Mouse (Mus musculus) MEL (cell line): ENCODE data around the gene Btg2. TPM values are rescaled to one million over a fixed set of nuclear protein-coding genes. Genes with fewer than 3 reads are reported as not detected.

Experiments used
- DNase-seq: peaks from one replicate; pipeline ENCODE4 v3.0.0; 2011; ENCODE audit warnings: low read depth, low spot score
- H3K27ac ChIP-seq: 2 replicates; pipeline ENCODE4 v1.5.1; 2012; ENCODE audit warnings: low read depth, mild to moderate bottlenecking, control low read depth, low read length, moderate library complexity; ENCODE audit not compliant: control insufficient read depth
- H3K27me3 ChIP-seq, 2 experiments: fragments of 150-350 bp in 1 of 2; sonication (generic) in 1 of 2; 2 replicates each; pipeline ENCODE4 v1.6.1; 2012; ENCODE audit warnings: low read length in 2 of 2, mild to moderate bottlenecking in 2 of 2, improper control_type of control experiment in 1 of 2, moderate library complexity in 1 of 2; ENCODE audit not compliant: insufficient read depth in 2 of 2, control insufficient read depth in 1 of 2
- H3K36me3 ChIP-seq, 2 experiments: 2 replicates each; pipeline ENCODE4 v1.6.1; 2012 to 2014; ENCODE audit warnings: low read length in 2 of 2, improper control_type of control experiment in 1 of 2, inconsistent platforms in 1 of 2, mild to moderate bottlenecking in 1 of 2; ENCODE audit not compliant: insufficient read depth in 2 of 2, control insufficient read depth in 1 of 2
- H3K4me1 ChIP-seq, 2 experiments: fragments of 150-350 bp in 1 of 2; sonication (generic) in 1 of 2; 2 replicates each; pipeline ENCODE4 v1.6.1; 2012; ENCODE audit warnings: low read length in 2 of 2, improper control_type of control experiment in 1 of 2, mild to moderate bottlenecking in 1 of 2; ENCODE audit not compliant: insufficient read depth in 2 of 2, control insufficient read depth in 1 of 2
- H3K4me3 ChIP-seq, 2 experiments: fragments of 150-350 bp in 1 of 2; sonication (generic) in 1 of 2; 2 replicates each; pipeline ENCODE4 v1.5.1; 2012; ENCODE audit warnings: low read depth in 2 of 2, low read length in 2 of 2, mild to moderate bottlenecking in 2 of 2, moderate library complexity in 2 of 2, control low read depth in 1 of 2, improper control_type of control experiment in 1 of 2; ENCODE audit not compliant: control insufficient read depth in 1 of 2, insufficient read depth in 1 of 2
- H3K79me2 ChIP-seq: 2 replicates; pipeline ENCODE4 v1.6.1; 2012; ENCODE audit warnings: mild to moderate bottlenecking, low read length, moderate library complexity; ENCODE audit not compliant: control insufficient read depth, poor library complexity, insufficient read depth
- H3K9ac ChIP-seq: 2 replicates; pipeline ENCODE4 v1.6.1; 2012; ENCODE audit warnings: low read depth, mild to moderate bottlenecking, control low read depth, low read length, moderate library complexity; ENCODE audit not compliant: control insufficient read depth, poor library complexity, severe bottlenecking
- H3K9me3 ChIP-seq: fragments of 150-350 bp; sonication (generic); replicated peaks from 2 replicates; pipeline ENCODE4 v1.6.1; 2012; ENCODE audit warnings: mild to moderate bottlenecking, low read length, improper control_type of control experiment, moderate library complexity; ENCODE audit not compliant: insufficient read depth
- BHLHE40 ChIP-seq: IDR thresholded peaks from 2 replicates; pipeline ENCODE4 v1.6.1; 2012; ENCODE audit warnings: low read depth, mild to moderate bottlenecking, inconsistent platforms, low read length, improper control_type of control experiment, borderline replicate concordance
- CTCF ChIP-seq, 3 experiments: IDR thresholded peaks in 2 of 3; conservative IDR thresholded peaks in 1 of 3; 2 replicates each; pipeline ENCODE4 v1.5.1; 2011 to 2012; ENCODE audit warnings: low read length in 3 of 3, low read depth in 2 of 3, mild to moderate bottlenecking in 2 of 3, improper control_type of control experiment in 1 of 3, inconsistent platforms in 1 of 3, mixed read lengths in 1 of 3, moderate library complexity in 1 of 3; ENCODE audit not compliant: control insufficient read depth in 1 of 3, insufficient read depth in 1 of 3, poor library complexity in 1 of 3, severe bottlenecking in 1 of 3
- E2F4 ChIP-seq: IDR thresholded peaks from 2 replicates; pipeline ENCODE4 v1.6.1; 2011; ENCODE audit warnings: low read depth, low read length, improper control_type of control experiment, borderline replicate concordance
- ETS1 ChIP-seq: IDR thresholded peaks from 2 replicates; pipeline ENCODE4 v1.6.1; 2012; ENCODE audit warnings: low read depth, mild to moderate bottlenecking, inconsistent platforms, low read length, improper control_type of control experiment, moderate library complexity
- HCFC1 ChIP-seq: IDR thresholded peaks from 2 replicates; pipeline ENCODE4 v1.6.1; 2012; ENCODE audit warnings: low read depth, mild to moderate bottlenecking, inconsistent platforms, low read length, improper control_type of control experiment, moderate library complexity
- MYC ChIP-seq: IDR thresholded peaks from 2 replicates; pipeline ENCODE4 v1.6.1; 2011; ENCODE audit warnings: low read depth, mild to moderate bottlenecking, low read length, improper control_type of control experiment, moderate library complexity
- RAD21 ChIP-seq: IDR thresholded peaks from 2 replicates; pipeline ENCODE4 v1.6.1; 2011; ENCODE audit warnings: mild to moderate bottlenecking, low read depth, low read length, improper control_type of control experiment
- RCOR1 ChIP-seq: IDR thresholded peaks from 2 replicates; pipeline ENCODE4 v1.6.1; 2012; ENCODE audit warnings: low read depth, mild to moderate bottlenecking, inconsistent platforms, low read length, improper control_type of control experiment
- SIN3A ChIP-seq: IDR thresholded peaks from 2 replicates; pipeline ENCODE4 v1.6.1; 2012; ENCODE audit warnings: low read length, improper control_type of control experiment, inconsistent platforms
- SMC3 ChIP-seq: IDR thresholded peaks from 2 replicates; pipeline ENCODE4 v1.6.1; 2011; ENCODE audit warnings: low read depth, low read length, improper control_type of control experiment
- USF1 ChIP-seq: IDR thresholded peaks from 2 replicates; pipeline ENCODE4 v1.6.1; 2014; ENCODE audit warnings: low read depth, mild to moderate bottlenecking, inconsistent platforms, low read length, improper control_type of control experiment, moderate library complexity
- USF2 ChIP-seq, 2 experiments: IDR thresholded peaks; 2 replicates each; pipeline ENCODE4 v1.6.1; 2011 to 2012; ENCODE audit warnings: improper control_type of control experiment in 2 of 2, low read length in 2 of 2, borderline replicate concordance in 1 of 2, inconsistent platforms in 1 of 2, low read depth in 1 of 2, mild to moderate bottlenecking in 1 of 2; ENCODE audit not compliant: insufficient read depth in 1 of 2
- ZC3H11A ChIP-seq: IDR thresholded peaks from 2 replicates; pipeline ENCODE4 v1.6.1; 2012; ENCODE audit warnings: low read depth, mild to moderate bottlenecking, inconsistent platforms, low read length, improper control_type of control experiment
- ZKSCAN1 ChIP-seq: IDR thresholded peaks from 2 replicates; pipeline ENCODE4 v1.6.1; 2012; ENCODE audit warnings: low read depth, mild to moderate bottlenecking, inconsistent platforms, low read length, improper control_type of control experiment, moderate library complexity
- polyA plus RNA-seq, 2 experiments: library from polyadenylated mRNA; stranded (reverse) in 1 of 2; unstranded in 1 of 2; fragments of >175 nt in 1 of 2; fragments of >200 nt in 1 of 2; gene quantifications; 2 replicates each; pipeline versions ENCODE4 v1.2.1 to v1.2.4; 2012; ENCODE audit warnings: low replicate concordance in 2 of 2, low read depth in 1 of 2; ENCODE audit not compliant: insufficient read length in 2 of 2, insufficient read depth in 1 of 2, missing spikeins in 1 of 2
- total RNA-seq: library from RNA; depleted of rRNA; stranded (reverse); fragments of 300-350 nt; gene quantifications from 2 replicates; pipeline ENCODE4 v1.2.3, GENCODE M21; 2012

Btg2 gene
- total and polyA plus RNA-seq, 3 experiments, result 2.1 to 3.6 TPM; not detected in 1

DNA sequence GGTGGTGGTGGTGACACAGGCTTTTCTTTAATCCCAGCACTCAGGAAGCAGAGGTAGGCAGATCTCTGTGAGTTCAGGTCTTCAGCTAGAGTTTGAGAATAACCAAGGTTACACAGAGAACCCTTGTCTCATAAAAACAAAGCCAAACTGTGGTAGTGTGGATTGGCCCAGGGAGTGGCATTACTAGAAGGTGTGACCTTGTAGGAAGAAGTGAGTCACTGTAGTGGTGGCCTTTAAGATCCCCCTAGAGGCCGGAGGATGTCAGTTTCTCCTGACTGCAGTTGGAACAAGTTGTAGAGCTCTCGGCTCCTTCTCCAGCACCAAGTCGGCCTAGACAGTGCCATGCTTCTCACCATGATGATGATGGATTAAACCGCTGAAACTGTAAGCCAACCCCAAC, 32.1 kb upstream of the Btg2 start, which contains the start of gene Chit1:
Gene Chit1, plus strand, starts transcription at position 264 of the 400 bp plus-strand sequence.
- peaks cover 0 to 2% of the 10 kb centered on the region in 2 experiments; a peak in 2 of 4 replicates for H3K36me3 ChIP-seq
- H3K4me1 ChIP-seq, result peaks cover 0 to 5% of the 10 kb centered on the region in 2 experiments; a peak in 1 of 4 replicates
- peaks cover 8 to 15% of the 10 kb centered on the region in 2 experiments for H3K27me3 ChIP-seq
- no peak within 1 kb of the TSS for H3K4me3 ChIP-seq
- H3K27ac ChIP-seq, result no peak within 1 kb of the TSS
- no peaks in the 10 kb centered on the region for H3K9me3 ChIP-seq
- H3K9ac ChIP-seq, result no peak within 1 kb of the TSS
- peak; percentile 67 for DNase-seq
- H3K79me2 ChIP-seq, result no peaks in the 10 kb centered on the region
- TF ChIP-seq HCFC1 (no peak), RAD21 (peak; percentile 14), SIN3A (no peak), CTCF (IDR thresholded peaks at IDR 0.05 in 2 of 3, conservative IDR thresholded peaks at IDR 0.05 in 1 of 3; ENCODE audit: control insufficient read depth in 1 of 3, insufficient read depth in 1 of 3, low read depth in 2 of 3, low read length in 3 of 3, poor library complexity in 1 of 3, severe bottlenecking in 1 of 3) (peak; percentile 28 to 51 (median 29); a peak in 5 of 6 replicates), RCOR1 (no peak), MYC (no peak), E2F4 (no peak), ZKSCAN1 (no peak), USF1 (no peak), SMC3 (peak; percentile 30; the same call in 1 of the 2 replicates), ZC3H11A (no peak), USF2 (IDR thresholded peaks at IDR 0.05; ENCODE audit: borderline replicate concordance in 1 of 2, insufficient read depth in 1 of 2, low read depth in 1 of 2, low read length in 2 of 2) (no peak)

DNA sequence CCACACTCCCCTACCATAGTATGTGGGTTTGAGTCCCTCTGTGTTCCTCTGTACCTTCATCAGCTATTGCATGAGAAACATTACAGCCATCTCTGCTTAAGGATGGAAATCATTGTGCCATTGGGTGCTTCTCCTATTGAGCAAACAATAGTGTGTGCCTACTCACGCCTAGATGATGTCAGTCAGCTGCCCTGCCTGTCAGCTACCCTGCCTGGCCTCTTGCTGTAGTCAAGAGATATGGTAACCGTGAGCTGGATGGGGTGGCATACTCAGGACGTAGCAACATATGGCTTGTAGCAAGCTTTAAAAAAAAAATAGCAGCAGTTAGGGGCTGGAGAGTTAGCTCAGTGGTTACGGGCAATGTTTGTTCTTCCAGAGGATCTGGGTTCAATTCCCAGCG, 31.5 kb upstream of the Btg2 start:
- Histone ChIP-seq H3K9me3 (no peaks in the 10 kb centered on the region), H3K9ac (no peak overlapping the region), H3K79me2 (no peaks in the 10 kb centered on the region), H3K4me3 (no peak overlapping the region), H3K27me3 (peaks cover 8 to 13% of the 10 kb centered on the region in 2 experiments)
- DNase-seq, result no peak
- 0 out of 2 replicates have a peak, but pooled peaks have one; percentile 13 for TF ChIP-seq ETS1
- TF ChIP-seq BHLHE40, result no peak
- TF ChIP-seq, all 39 proteins: peak for 1
- peaks cover 0 to 5% of the 10 kb centered on the region in 2 experiments; a peak in 1 of 4 replicates for H3K4me1 ChIP-seq
- H3K27ac ChIP-seq, result no peak overlapping the region
- H3K36me3 ChIP-seq, result peaks cover 0 to 2% of the 10 kb centered on the region in 2 experiments; a peak in 2 of 4 replicates
